Mouse (Mus musculus): Measurements from ENCODE around the gene Snrpn. TPM values are rescaled to one million over a fixed set of nuclear protein-coding genes. Genes with fewer than 3 reads are reported as not detected.
A peak's percentile ranks its signal among the peaks of the same experiment; 100 is the strongest.

Gene Snrpn
- polyA plus RNA-seq, 1 experiment from 2014 or later: 123 TPM

- H3K4me1 ChIP-seq: peaks cover 6% of the 10 kb centered on the region; the same call in 1 of the 2 replicates
- H3K27ac ChIP-seq: peak within 1 kb of the TSS; percentile 87
- 41% methylated on average over 30 of the region's 30 CpGs for WGBS
- H3K4me3 ChIP-seq: peak within 1 kb of the TSS; percentile 59
- peak; percentile 57 for DNase-seq (ENCODE audit: extremely low spot score, low spot score)
- no peaks in the 10 kb centered on the region for H3K27me3 ChIP-seq (ENCODE audit: poor library complexity, severe bottlenecking)
- H3K36me3 ChIP-seq (replicated peaks): no peaks in the 10 kb centered on the region
- H3K9me3 ChIP-seq: peaks cover 25% of the 10 kb centered on the region
Measured at GRCm38 (mm10) chr7:60004606-60005330, 135.3 kb downstream of the Snrpn start, which contains the start of the genes Snurf and Gm38393. Gene Snurf, minus strand, starts transcription at chr7:60005049. Gene Gm38393, minus strand, starts transcription at chr7:60005064.

- Histone ChIP-seq H3K36me3 (replicated peaks) (no peaks in the 10 kb centered on the region), H3K27me3 (ENCODE audit: poor library complexity, severe bottlenecking) (no peaks in the 10 kb centered on the region), H3K4me1 (peaks cover 6% of the 10 kb centered on the region; the same call in 1 of the 2 replicates), H3K4me3 (peak overlapping the region; percentile 59), H3K27ac (peak overlapping the region; percentile 87), H3K9me3 (peaks cover 24% of the 10 kb centered on the region)
- WGBS: 40% methylated on average over 22 of the region's 22 CpGs
- peak; percentile 75 for DNase-seq (ENCODE audit: extremely low spot score, low spot score)
Measured at GRCm38 (mm10) chr7:60003921-60004605, 136.0 kb downstream of the Snrpn start.

- Histone ChIP-seq H3K27me3 (ENCODE audit: poor library complexity, severe bottlenecking) (no peaks in the 10 kb centered on the region), H3K27ac (peak overlapping the region; percentile 87)
Measured at GRCm38 (mm10) chr7:60003006-60003865, 136.8 kb downstream of the Snrpn start.

GRCm38 (mm10) chr7:59978646-59979045 is 161.4 kb downstream of the Snrpn start:
- no peak overlapping the region for H3K4me3 ChIP-seq
- H3K27ac ChIP-seq: no peak overlapping the region
- H3K9me3 ChIP-seq: no peaks in the 10 kb centered on the region; the same call in 1 of the 2 replicates
- no peaks in the 10 kb centered on the region for H3K27me3 ChIP-seq (ENCODE audit: poor library complexity, severe bottlenecking)
- DNase-seq (ENCODE audit: extremely low spot score, low spot score): no peak
- H3K36me3 ChIP-seq (replicated peaks): peaks cover 20% of the 10 kb centered on the region
- H3K4me1 ChIP-seq: no peaks in the 10 kb centered on the region
- WGBS: 71% methylated on average over 1 of the region's 1 CpGs

More at GRCm38 (mm10) chr7:60003006-60003865, 136.8 kb downstream of the Snrpn start:
- peak; percentile 24 for DNase-seq (ENCODE audit: extremely low spot score, low spot score)
- H3K4me1 ChIP-seq: peaks cover 6% of the 10 kb centered on the region; the same call in 1 of the 2 replicates
- 0 out of 2 replicates have a peak, but pooled peaks cover under 1% of the 10 kb centered on the region for H3K36me3 ChIP-seq (replicated peaks)
- H3K4me3 ChIP-seq: peak overlapping the region; percentile 59
- peaks cover 24% of the 10 kb centered on the region for H3K9me3 ChIP-seq
- WGBS: 43% methylated on average over 12 of the region's 12 CpGs

Other genes with a start within 250 kb of the Snrpn start
- 61.2 and 84.4 TPM in 2 replicates for gene Snurf, start 135.2 kb downstream of the Snrpn start, polyA plus RNA-seq (2016; fragmentation: Nextera tagmentation; extraction: Ambion mirVana)
- gene Gm38393, start 135.2 kb downstream of the Snrpn start, polyA plus RNA-seq (2016; fragmentation: Nextera tagmentation; extraction: Ambion mirVana): 1.3 and 1.7 TPM in 2 replicates

Data from forebrain, embryonic 10.5 days (tissue).